Mouse (Mus musculus) cerebellum, postnatal 10 days (tissue): ENCODE measurements around the gene Ift122.

Experiments used
- DNase-seq, 2 experiments: peaks; one replicate each; pipeline ENCODE4 v3.0.0; 2021; ENCODE audit warnings: mixed read lengths in 2 of 2

Gene Ift122

GRCm38 (mm10) chr6:115853091-115853813 lies at the start of gene Ift122, which contains the start of gene Mbd4:
Gene Ift122, plus strand, starts transcription at chr6:115853470.
Gene Mbd4, minus strand, starts transcription at chr6:115853371.
- DNase-seq = peak; percentile 98 to 99

- DNase-seq = peak; percentile 86 to 87
Observed at GRCm38 (mm10) chr6:115803541-115804382, 49.5 kb upstream of the Ift122 start.

- no peak for DNase-seq
Observed at GRCm38 (mm10) chr6:115804432-115805192, 48.7 kb upstream of the Ift122 start.

- no peak for DNase-seq
Observed at GRCm38 (mm10) chr6:115807464-115808195, 45.6 kb upstream of the Ift122 start.

- DNase-seq = no peak
Observed at GRCm38 (mm10) chr6:115808196-115808487, 45.1 kb upstream of the Ift122 start.

- DNase-seq = peak; percentile 92
Observed at GRCm38 (mm10) chr6:115808488-115809231, 44.6 kb upstream of the Ift122 start, which contains the start of gene Rpl32. Gene Rpl32, minus strand, starts transcription at chr6:115808747.

GRCm38 (mm10) chr6:115811606-115812005 lies 41.7 kb upstream of the Ift122 start:
- no peak for DNase-seq

GRCm38 (mm10) chr6:115814104-115814503 lies 39.2 kb upstream of the Ift122 start:
- DNase-seq = peak; percentile 69 to 72

- DNase-seq = no peak
Observed at GRCm38 (mm10) chr6:115815041-115815440, 38.2 kb upstream of the Ift122 start.

GRCm38 (mm10) chr6:115818129-115818528 lies 35.1 kb upstream of the Ift122 start:
- DNase-seq = peak; percentile 46 to 59

GRCm38 (mm10) chr6:115821216-115821993 lies 31.9 kb upstream of the Ift122 start:
- DNase-seq = no peak

- peak; percentile 71 to 74 for DNase-seq
Observed at GRCm38 (mm10) chr6:115823850-115824464, 29.3 kb upstream of the Ift122 start.

- DNase-seq = no peak
Observed at GRCm38 (mm10) chr6:115830779-115831601, 22.3 kb upstream of the Ift122 start.

- DNase-seq = no peak
Observed at GRCm38 (mm10) chr6:115832152-115832850, 21.0 kb upstream of the Ift122 start.

- DNase-seq = no peak
Observed at GRCm38 (mm10) chr6:115833861-115834260, 19.4 kb upstream of the Ift122 start.

- peak; percentile 78 for DNase-seq
Observed at GRCm38 (mm10) chr6:115838161-115838597, 15.1 kb upstream of the Ift122 start, which contains the start of gene Efcab12. Gene Efcab12, minus strand, starts transcription at chr6:115838412.

GRCm38 (mm10) chr6:115838745-115839144 lies 14.5 kb upstream of the Ift122 start:
- no peak for DNase-seq

GRCm38 (mm10) chr6:115845006-115845405 lies 8.3 kb upstream of the Ift122 start:
- DNase-seq = no peak
